Mouse (Mus musculus) MEL (cell line): Measurements from ENCODE around the gene Stx6. TPM values are rescaled to one million over a fixed set of nuclear protein-coding genes. Genes with fewer than 3 reads are reported as not detected.

Experiments
- DNase-seq: peaks from one replicate; pipeline ENCODE4 v3.0.0; 2011; ENCODE audit warnings: low read depth, low spot score
- H3K27ac ChIP-seq: 2 replicates; pipeline ENCODE4 v1.5.1; 2012; ENCODE audit warnings: low read depth, mild to moderate bottlenecking, control low read depth, low read length, moderate library complexity; ENCODE audit not compliant: control insufficient read depth
- H3K27me3 ChIP-seq, 2 experiments: fragments of 150-350 bp in 1 of 2; sonication (generic) in 1 of 2; 2 replicates each; pipeline ENCODE4 v1.6.1; 2012; ENCODE audit warnings: low read length in 2 of 2, mild to moderate bottlenecking in 2 of 2, improper control_type of control experiment in 1 of 2, moderate library complexity in 1 of 2; ENCODE audit not compliant: insufficient read depth in 2 of 2, control insufficient read depth in 1 of 2
- H3K36me3 ChIP-seq, 2 experiments: 2 replicates each; pipeline ENCODE4 v1.6.1; 2012 to 2014; ENCODE audit warnings: low read length in 2 of 2, improper control_type of control experiment in 1 of 2, inconsistent platforms in 1 of 2, mild to moderate bottlenecking in 1 of 2; ENCODE audit not compliant: insufficient read depth in 2 of 2, control insufficient read depth in 1 of 2
- H3K4me1 ChIP-seq, 2 experiments: fragments of 150-350 bp in 1 of 2; sonication (generic) in 1 of 2; 2 replicates each; pipeline ENCODE4 v1.6.1; 2012; ENCODE audit warnings: low read length in 2 of 2, improper control_type of control experiment in 1 of 2, mild to moderate bottlenecking in 1 of 2; ENCODE audit not compliant: insufficient read depth in 2 of 2, control insufficient read depth in 1 of 2
- H3K4me3 ChIP-seq, 2 experiments: fragments of 150-350 bp in 1 of 2; sonication (generic) in 1 of 2; 2 replicates each; pipeline ENCODE4 v1.5.1; 2012; ENCODE audit warnings: low read depth in 2 of 2, low read length in 2 of 2, mild to moderate bottlenecking in 2 of 2, moderate library complexity in 2 of 2, control low read depth in 1 of 2, improper control_type of control experiment in 1 of 2; ENCODE audit not compliant: control insufficient read depth in 1 of 2, insufficient read depth in 1 of 2
- H3K79me2 ChIP-seq: 2 replicates; pipeline ENCODE4 v1.6.1; 2012; ENCODE audit warnings: mild to moderate bottlenecking, low read length, moderate library complexity; ENCODE audit not compliant: control insufficient read depth, poor library complexity, insufficient read depth
- H3K9ac ChIP-seq: 2 replicates; pipeline ENCODE4 v1.6.1; 2012; ENCODE audit warnings: low read depth, mild to moderate bottlenecking, control low read depth, low read length, moderate library complexity; ENCODE audit not compliant: control insufficient read depth, poor library complexity, severe bottlenecking
- H3K9me3 ChIP-seq: fragments of 150-350 bp; sonication (generic); replicated peaks from 2 replicates; pipeline ENCODE4 v1.6.1; 2012; ENCODE audit warnings: mild to moderate bottlenecking, low read length, improper control_type of control experiment, moderate library complexity; ENCODE audit not compliant: insufficient read depth
- CHD1 ChIP-seq: IDR thresholded peaks from 2 replicates; pipeline ENCODE4 v1.6.1; 2012; ENCODE audit warnings: low read depth, mild to moderate bottlenecking, inconsistent platforms, low read length, improper control_type of control experiment
- CTCF ChIP-seq, 3 experiments: IDR thresholded peaks in 2 of 3; conservative IDR thresholded peaks in 1 of 3; 2 replicates each; pipeline ENCODE4 v1.5.1; 2011 to 2012; ENCODE audit warnings: low read length in 3 of 3, low read depth in 2 of 3, mild to moderate bottlenecking in 2 of 3, improper control_type of control experiment in 1 of 3, inconsistent platforms in 1 of 3, mixed read lengths in 1 of 3, moderate library complexity in 1 of 3; ENCODE audit not compliant: control insufficient read depth in 1 of 3, insufficient read depth in 1 of 3, poor library complexity in 1 of 3, severe bottlenecking in 1 of 3
- ELF1 ChIP-seq: IDR thresholded peaks from 2 replicates; pipeline ENCODE4 v1.6.1; 2014; ENCODE audit warnings: low read depth, mild to moderate bottlenecking, inconsistent platforms, low read length, improper control_type of control experiment, moderate library complexity
- MXI1 ChIP-seq: IDR thresholded peaks from 2 replicates; pipeline ENCODE4 v1.6.1; 2011; ENCODE audit warnings: mild to moderate bottlenecking, low read depth, low read length, improper control_type of control experiment
- MYC ChIP-seq: IDR thresholded peaks from 2 replicates; pipeline ENCODE4 v1.6.1; 2011; ENCODE audit warnings: low read depth, mild to moderate bottlenecking, low read length, improper control_type of control experiment, moderate library complexity
- NELFE ChIP-seq: IDR thresholded peaks from 2 replicates; pipeline ENCODE4 v1.6.1; 2011; ENCODE audit warnings: low read depth, low read length, improper control_type of control experiment
- NRF1 ChIP-seq: IDR thresholded peaks from 2 replicates; pipeline ENCODE4 v1.6.1; 2014; ENCODE audit warnings: low read depth, mild to moderate bottlenecking, inconsistent platforms, low read length, improper control_type of control experiment, moderate library complexity; ENCODE audit not compliant: poor library complexity, insufficient read depth, severe bottlenecking
- POLR2AphosphoS2 ChIP-seq: IDR thresholded peaks from 2 replicates; pipeline ENCODE4 v1.6.1; 2011; ENCODE audit warnings: low read length, improper control_type of control experiment
- RAD21 ChIP-seq: IDR thresholded peaks from 2 replicates; pipeline ENCODE4 v1.6.1; 2011; ENCODE audit warnings: mild to moderate bottlenecking, low read depth, low read length, improper control_type of control experiment
- RCOR1 ChIP-seq: IDR thresholded peaks from 2 replicates; pipeline ENCODE4 v1.6.1; 2012; ENCODE audit warnings: low read depth, mild to moderate bottlenecking, inconsistent platforms, low read length, improper control_type of control experiment
- SIN3A ChIP-seq: IDR thresholded peaks from 2 replicates; pipeline ENCODE4 v1.6.1; 2012; ENCODE audit warnings: low read length, improper control_type of control experiment, inconsistent platforms
- TAL1 ChIP-seq: IDR thresholded peaks from 2 replicates; pipeline ENCODE4 v1.6.1; 2012; ENCODE audit warnings: mild to moderate bottlenecking, inconsistent platforms, low read length, moderate library complexity, mixed read lengths
- TCF12 ChIP-seq: IDR thresholded peaks from 2 replicates; pipeline ENCODE4 v1.6.1; 2014; ENCODE audit warnings: low read depth, mild to moderate bottlenecking, inconsistent platforms, low read length, improper control_type of control experiment, moderate library complexity
- UBTF ChIP-seq: IDR thresholded peaks from 2 replicates; pipeline ENCODE4 v1.6.1; 2012; ENCODE audit warnings: low read depth, mild to moderate bottlenecking, inconsistent platforms, low read length, improper control_type of control experiment, moderate library complexity, borderline replicate concordance; ENCODE audit not compliant: insufficient read depth
- USF1 ChIP-seq: IDR thresholded peaks from 2 replicates; pipeline ENCODE4 v1.6.1; 2014; ENCODE audit warnings: low read depth, mild to moderate bottlenecking, inconsistent platforms, low read length, improper control_type of control experiment, moderate library complexity
- ZC3H11A ChIP-seq: IDR thresholded peaks from 2 replicates; pipeline ENCODE4 v1.6.1; 2012; ENCODE audit warnings: low read depth, mild to moderate bottlenecking, inconsistent platforms, low read length, improper control_type of control experiment
- ZMIZ1 ChIP-seq: IDR thresholded peaks from 2 replicates; pipeline ENCODE4 v1.6.1; 2012; ENCODE audit warnings: low read depth, mild to moderate bottlenecking, inconsistent platforms, low read length, improper control_type of control experiment, moderate library complexity
- polyA plus RNA-seq, 2 experiments: library from polyadenylated mRNA; stranded (reverse) in 1 of 2; unstranded in 1 of 2; fragments of >175 nt in 1 of 2; fragments of >200 nt in 1 of 2; gene quantifications; 2 replicates each; pipeline versions ENCODE4 v1.2.1 to v1.2.4; 2012; ENCODE audit warnings: low replicate concordance in 2 of 2, low read depth in 1 of 2; ENCODE audit not compliant: insufficient read length in 2 of 2, insufficient read depth in 1 of 2, missing spikeins in 1 of 2
- total RNA-seq: library from RNA; depleted of rRNA; stranded (reverse); fragments of 300-350 nt; gene quantifications from 2 replicates; pipeline ENCODE4 v1.2.3, GENCODE M21; 2012

The Stx6 gene
- total and polyA plus RNA-seq, 3 experiments = 18.1 to 38.4 TPM; not detected in 1

GRCm38 (mm10) chr1:155250531-155251135, 92.1 kb downstream of the Stx6 start:
- DNase-seq = no peak
- Histone ChIP-seq H3K9me3 (no peaks in the 10 kb centered on the region), H3K4me1 (peaks cover 2 to 14% of the 10 kb centered on the region in 2 experiments), H3K4me3 (no peak overlapping the region)
- TF ChIP-seq MXI1 (no peak), RCOR1 (no peak), ZMIZ1 (no peak), RAD21 (no peak), CHD1 (no peak), UBTF (no peak), NELFE (no peak), TCF12 (no peak), USF1 (no peak), ZC3H11A (no peak), POLR2AphosphoS2 (no peak), NRF1 (no peak), TAL1 (no peak), CTCF (IDR thresholded peaks at IDR 0.05 in 2 of 3, conservative IDR thresholded peaks at IDR 0.05 in 1 of 3; ENCODE audit: control insufficient read depth in 1 of 3, insufficient read depth in 1 of 3, low read depth in 2 of 3, low read length in 3 of 3, poor library complexity in 1 of 3, severe bottlenecking in 1 of 3) (no peak), SIN3A (no peak)
- TF ChIP-seq, all 39 proteins: peak for 0
- H3K27ac ChIP-seq = no peak overlapping the region
- H3K27me3 ChIP-seq = no peaks in the 10 kb centered on the region
- no peak overlapping the region for H3K9ac ChIP-seq
- no peaks in the 10 kb centered on the region for H3K79me2 ChIP-seq
- 0 out of 4 replicates have a peak, but pooled peaks cover 0 to 3% of the 10 kb centered on the region in 2 experiments for H3K36me3 ChIP-seq

- Histone ChIP-seq H3K9ac (no peak overlapping the region), H3K4me3 (no peak overlapping the region), H3K79me2 (no peaks in the 10 kb centered on the region), H3K27ac (no peak overlapping the region), H3K4me1 (peaks cover 2 to 14% of the 10 kb centered on the region in 2 experiments), H3K9me3 (no peaks in the 10 kb centered on the region), H3K27me3 (no peaks in the 10 kb centered on the region), H3K36me3 (0 out of 4 replicates have a peak, but pooled peaks cover 0 to 3% of the 10 kb centered on the region in 2 experiments)
- TF ChIP-seq MYC (no peak), ELF1 (no peak), ZMIZ1 (no peak)
- peak; percentile 13 for DNase-seq
Measured at GRCm38 (mm10) chr1:155251596-155251995, 93.1 kb downstream of the Stx6 start.
